Mouse (Mus musculus) bone marrow, adult 2 months (tissue): ENCODE data around the gene Mycbpap.

ENCODE experiments used
- CTCF ChIP-seq: fragments of 200-500 bp; IDR thresholded peaks from 2 replicates; pipeline ENCODE4 v1.5.1; 2011; ENCODE audit warnings: low read length, control low read depth; ENCODE audit not compliant: control insufficient read depth, insufficient read depth
- POLR2A ChIP-seq: fragments of 200-500 bp; IDR thresholded peaks from 2 replicates; pipeline ENCODE4 v1.6.1; 2011; ENCODE audit warnings: low read depth, mild to moderate bottlenecking, control low read depth, low read length, borderline replicate concordance; ENCODE audit not compliant: control insufficient read depth

DNA sequence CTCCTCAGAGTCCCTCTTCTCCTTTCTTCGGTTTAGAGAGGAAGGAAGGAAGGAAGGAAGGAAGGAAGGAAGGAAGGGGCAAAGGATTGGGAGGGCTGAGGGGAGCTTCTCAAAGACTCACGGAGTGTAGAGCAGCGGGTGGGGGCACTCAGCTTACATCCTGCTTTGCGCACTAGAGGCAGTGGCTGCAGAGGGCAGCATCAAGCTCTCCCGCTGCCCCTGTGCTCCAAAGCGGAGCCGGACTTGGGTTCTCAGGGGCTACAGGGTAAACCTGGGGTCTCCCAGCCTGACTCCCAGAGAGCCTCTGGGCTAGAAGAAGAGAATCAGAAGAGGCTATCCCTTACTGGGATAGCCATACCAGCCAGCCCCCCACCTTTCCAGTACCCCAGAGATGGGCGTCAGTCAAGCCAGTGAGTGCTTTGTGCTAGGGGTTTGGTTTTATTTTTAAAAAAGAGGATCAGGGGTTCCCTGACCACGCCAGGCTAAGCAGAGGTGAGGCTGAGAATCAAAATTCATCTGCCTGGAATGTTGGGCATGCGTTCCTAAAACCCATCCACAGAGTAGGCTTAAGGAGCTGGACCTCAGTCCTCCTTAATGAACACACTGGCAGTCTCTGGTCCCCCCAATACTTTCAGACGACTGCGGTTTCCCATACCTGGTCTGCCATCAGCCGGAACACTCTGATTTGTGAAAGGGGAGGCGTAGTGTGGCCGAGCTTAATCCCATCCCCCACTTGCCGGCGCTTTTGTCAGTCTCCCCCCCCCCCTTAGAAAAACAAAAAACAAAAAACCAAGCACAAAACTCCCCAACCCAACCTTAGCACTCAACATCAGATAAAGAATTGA, 49.6 kb downstream of the Mycbpap start:
- TF ChIP-seq CTCF (no peak), POLR2A (no peak)
